Mouse (Mus musculus) thymus, adult 2 months (tissue): ENCODE measurements around the gene Phpt1.

Source experiments
- CTCF ChIP-seq: fragments of 200-500 bp; IDR thresholded peaks from 2 replicates; pipeline ENCODE4 v1.5.1; 2012; ENCODE audit warnings: mild to moderate bottlenecking, control low read depth, low read length, moderate library complexity, borderline replicate concordance; ENCODE audit not compliant: control insufficient read depth, poor library complexity, insufficient read depth; ENCODE audit errors: extremely low read depth
- POLR2A ChIP-seq: fragments of 200-500 bp; IDR thresholded peaks from 2 replicates; pipeline ENCODE4 v1.6.1; 2012; ENCODE audit warnings: mild to moderate bottlenecking, low read length, control low read depth, moderate library complexity; ENCODE audit not compliant: control insufficient read depth, poor library complexity, insufficient read depth; ENCODE audit errors: extremely low read depth

DNA sequence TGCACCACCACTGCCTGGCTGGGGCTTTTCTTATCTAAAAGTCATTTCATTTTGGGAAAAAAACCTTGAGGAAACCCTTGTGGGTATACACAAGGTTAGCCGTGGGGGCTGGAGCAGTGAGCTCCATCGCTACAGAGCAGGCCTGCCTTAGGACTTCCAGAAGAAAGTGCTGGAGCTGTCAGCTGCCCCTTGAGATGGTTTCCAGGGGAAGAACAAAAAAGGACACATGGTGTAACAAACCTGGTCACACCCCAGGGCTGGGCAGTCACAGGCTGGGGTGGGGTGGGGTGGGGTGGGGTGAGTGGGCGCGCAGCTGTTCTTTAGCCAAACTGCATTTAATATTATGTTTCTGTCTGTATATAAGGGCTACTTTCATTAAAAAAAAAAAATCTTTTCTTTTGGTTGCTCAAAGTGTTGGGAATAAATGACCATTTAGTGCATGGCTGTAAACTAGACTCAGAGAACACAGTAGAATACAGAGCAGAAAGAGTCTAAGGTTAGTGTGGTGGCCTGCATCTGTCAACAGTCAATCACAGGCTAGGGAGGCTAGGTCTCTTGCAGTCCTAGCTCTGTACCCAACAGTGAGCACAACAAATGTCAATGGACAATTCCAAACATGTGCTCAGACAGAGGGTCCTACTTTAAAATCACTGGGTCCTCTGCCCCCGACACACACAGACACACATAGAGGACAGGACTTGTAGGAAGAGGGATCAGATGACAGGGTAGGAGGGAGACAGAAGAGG is 21.9 kb upstream of the Phpt1 start:
- TF ChIP-seq CTCF, result no peak
- TF ChIP-seq POLR2A, result no peak
